Mouse (Mus musculus) MEL (cell line): ENCODE data around the gene Akt3. TPM values are rescaled to one million over a fixed set of nuclear protein-coding genes. Genes with fewer than 3 reads are reported as not detected.
A peak's percentile ranks its signal among the peaks of the same experiment; 100 is the strongest.

ENCODE experiments used
- DNase-seq: peaks from one replicate; pipeline ENCODE4 v3.0.0; 2011; ENCODE audit warnings: low read depth, low spot score
- H3K27ac ChIP-seq: 2 replicates; pipeline ENCODE4 v1.5.1; 2012; ENCODE audit warnings: low read depth, mild to moderate bottlenecking, control low read depth, low read length, moderate library complexity; ENCODE audit not compliant: control insufficient read depth
- H3K27me3 ChIP-seq, 2 experiments: fragments of 150-350 bp in 1 of 2; sonication (generic) in 1 of 2; 2 replicates each; pipeline ENCODE4 v1.6.1; 2012; ENCODE audit warnings: low read length in 2 of 2, mild to moderate bottlenecking in 2 of 2, improper control_type of control experiment in 1 of 2, moderate library complexity in 1 of 2; ENCODE audit not compliant: insufficient read depth in 2 of 2, control insufficient read depth in 1 of 2
- H3K36me3 ChIP-seq, 2 experiments: 2 replicates each; pipeline ENCODE4 v1.6.1; 2012 to 2014; ENCODE audit warnings: low read length in 2 of 2, improper control_type of control experiment in 1 of 2, inconsistent platforms in 1 of 2, mild to moderate bottlenecking in 1 of 2; ENCODE audit not compliant: insufficient read depth in 2 of 2, control insufficient read depth in 1 of 2
- H3K4me1 ChIP-seq, 2 experiments: fragments of 150-350 bp in 1 of 2; sonication (generic) in 1 of 2; 2 replicates each; pipeline ENCODE4 v1.6.1; 2012; ENCODE audit warnings: low read length in 2 of 2, improper control_type of control experiment in 1 of 2, mild to moderate bottlenecking in 1 of 2; ENCODE audit not compliant: insufficient read depth in 2 of 2, control insufficient read depth in 1 of 2
- H3K4me3 ChIP-seq, 2 experiments: fragments of 150-350 bp in 1 of 2; sonication (generic) in 1 of 2; 2 replicates each; pipeline ENCODE4 v1.5.1; 2012; ENCODE audit warnings: low read depth in 2 of 2, low read length in 2 of 2, mild to moderate bottlenecking in 2 of 2, moderate library complexity in 2 of 2, control low read depth in 1 of 2, improper control_type of control experiment in 1 of 2; ENCODE audit not compliant: control insufficient read depth in 1 of 2, insufficient read depth in 1 of 2
- H3K79me2 ChIP-seq: 2 replicates; pipeline ENCODE4 v1.6.1; 2012; ENCODE audit warnings: mild to moderate bottlenecking, low read length, moderate library complexity; ENCODE audit not compliant: control insufficient read depth, poor library complexity, insufficient read depth
- H3K9ac ChIP-seq: 2 replicates; pipeline ENCODE4 v1.6.1; 2012; ENCODE audit warnings: low read depth, mild to moderate bottlenecking, control low read depth, low read length, moderate library complexity; ENCODE audit not compliant: control insufficient read depth, poor library complexity, severe bottlenecking
- H3K9me3 ChIP-seq: fragments of 150-350 bp; sonication (generic); replicated peaks from 2 replicates; pipeline ENCODE4 v1.6.1; 2012; ENCODE audit warnings: mild to moderate bottlenecking, low read length, improper control_type of control experiment, moderate library complexity; ENCODE audit not compliant: insufficient read depth
- BHLHE40 ChIP-seq: IDR thresholded peaks from 2 replicates; pipeline ENCODE4 v1.6.1; 2012; ENCODE audit warnings: low read depth, mild to moderate bottlenecking, inconsistent platforms, low read length, improper control_type of control experiment, borderline replicate concordance
- CHD2 ChIP-seq: IDR thresholded peaks from 2 replicates; pipeline ENCODE4 v1.6.1; 2011; ENCODE audit warnings: low read length, improper control_type of control experiment
- CTCF ChIP-seq, 3 experiments: IDR thresholded peaks in 2 of 3; conservative IDR thresholded peaks in 1 of 3; 2 replicates each; pipeline ENCODE4 v1.5.1; 2011 to 2012; ENCODE audit warnings: low read length in 3 of 3, low read depth in 2 of 3, mild to moderate bottlenecking in 2 of 3, improper control_type of control experiment in 1 of 3, inconsistent platforms in 1 of 3, mixed read lengths in 1 of 3, moderate library complexity in 1 of 3; ENCODE audit not compliant: control insufficient read depth in 1 of 3, insufficient read depth in 1 of 3, poor library complexity in 1 of 3, severe bottlenecking in 1 of 3
- E2F4 ChIP-seq: IDR thresholded peaks from 2 replicates; pipeline ENCODE4 v1.6.1; 2011; ENCODE audit warnings: low read depth, low read length, improper control_type of control experiment, borderline replicate concordance
- ELF1 ChIP-seq: IDR thresholded peaks from 2 replicates; pipeline ENCODE4 v1.6.1; 2014; ENCODE audit warnings: low read depth, mild to moderate bottlenecking, inconsistent platforms, low read length, improper control_type of control experiment, moderate library complexity
- EP300 ChIP-seq, 2 experiments: IDR thresholded peaks; 2 replicates each; pipeline ENCODE4 v1.6.1; 2011; ENCODE audit warnings: improper control_type of control experiment in 2 of 2, low read length in 2 of 2, low read depth in 1 of 2, mild to moderate bottlenecking in 1 of 2
- GABPA ChIP-seq: IDR thresholded peaks from 2 replicates; pipeline ENCODE4 v1.6.1; 2012; ENCODE audit warnings: low read depth, mild to moderate bottlenecking, inconsistent platforms, low read length, improper control_type of control experiment, moderate library complexity
- GATA1 ChIP-seq: IDR thresholded peaks from 2 replicates; pipeline ENCODE4 v1.6.1; 2011; ENCODE audit warnings: low read depth, low read length, improper control_type of control experiment
- HCFC1 ChIP-seq: IDR thresholded peaks from 2 replicates; pipeline ENCODE4 v1.6.1; 2012; ENCODE audit warnings: low read depth, mild to moderate bottlenecking, inconsistent platforms, low read length, improper control_type of control experiment, moderate library complexity
- KAT2A ChIP-seq: conservative IDR thresholded peaks from 2 replicates; pipeline ENCODE4 v1.6.1; 2012; ENCODE audit warnings: low read depth, low read length, improper control_type of control experiment, inconsistent platforms
- MAX ChIP-seq: IDR thresholded peaks from 2 replicates; pipeline ENCODE4 v1.6.1; 2011; ENCODE audit warnings: low read length, improper control_type of control experiment
- MAZ ChIP-seq: IDR thresholded peaks from 2 replicates; pipeline ENCODE4 v1.6.1; 2012; ENCODE audit warnings: low read depth, mild to moderate bottlenecking, inconsistent platforms, low read length, improper control_type of control experiment
- MXI1 ChIP-seq: IDR thresholded peaks from 2 replicates; pipeline ENCODE4 v1.6.1; 2011; ENCODE audit warnings: mild to moderate bottlenecking, low read depth, low read length, improper control_type of control experiment
- MYC ChIP-seq: IDR thresholded peaks from 2 replicates; pipeline ENCODE4 v1.6.1; 2011; ENCODE audit warnings: low read depth, mild to moderate bottlenecking, low read length, improper control_type of control experiment, moderate library complexity
- POLR2A ChIP-seq, 2 experiments: IDR thresholded peaks; 2 replicates each; pipeline ENCODE4 v1.6.1; 2011 to 2012; ENCODE audit warnings: low read length in 2 of 2, mild to moderate bottlenecking in 2 of 2, control low read depth in 1 of 2, improper control_type of control experiment in 1 of 2, low read depth in 1 of 2, moderate library complexity in 1 of 2; ENCODE audit not compliant: control insufficient read depth in 1 of 2, insufficient read depth in 1 of 2, poor library complexity in 1 of 2
- POLR2AphosphoS5 ChIP-seq: IDR thresholded peaks from 2 replicates; pipeline ENCODE4 v1.6.1; 2012; ENCODE audit warnings: low read depth, borderline replicate concordance, mild to moderate bottlenecking, inconsistent platforms, low read length, moderate library complexity, mixed read lengths
- RAD21 ChIP-seq: IDR thresholded peaks from 2 replicates; pipeline ENCODE4 v1.6.1; 2011; ENCODE audit warnings: mild to moderate bottlenecking, low read depth, low read length, improper control_type of control experiment
- RCOR1 ChIP-seq: IDR thresholded peaks from 2 replicates; pipeline ENCODE4 v1.6.1; 2012; ENCODE audit warnings: low read depth, mild to moderate bottlenecking, inconsistent platforms, low read length, improper control_type of control experiment
- SIN3A ChIP-seq: IDR thresholded peaks from 2 replicates; pipeline ENCODE4 v1.6.1; 2012; ENCODE audit warnings: low read length, improper control_type of control experiment, inconsistent platforms
- SMC3 ChIP-seq: IDR thresholded peaks from 2 replicates; pipeline ENCODE4 v1.6.1; 2011; ENCODE audit warnings: low read depth, low read length, improper control_type of control experiment
- TAL1 ChIP-seq: IDR thresholded peaks from 2 replicates; pipeline ENCODE4 v1.6.1; 2012; ENCODE audit warnings: mild to moderate bottlenecking, inconsistent platforms, low read length, moderate library complexity, mixed read lengths
- TCF12 ChIP-seq: IDR thresholded peaks from 2 replicates; pipeline ENCODE4 v1.6.1; 2014; ENCODE audit warnings: low read depth, mild to moderate bottlenecking, inconsistent platforms, low read length, improper control_type of control experiment, moderate library complexity
- UBTF ChIP-seq: IDR thresholded peaks from 2 replicates; pipeline ENCODE4 v1.6.1; 2012; ENCODE audit warnings: low read depth, mild to moderate bottlenecking, inconsistent platforms, low read length, improper control_type of control experiment, moderate library complexity, borderline replicate concordance; ENCODE audit not compliant: insufficient read depth
- USF2 ChIP-seq, 2 experiments: IDR thresholded peaks; 2 replicates each; pipeline ENCODE4 v1.6.1; 2011 to 2012; ENCODE audit warnings: improper control_type of control experiment in 2 of 2, low read length in 2 of 2, borderline replicate concordance in 1 of 2, inconsistent platforms in 1 of 2, low read depth in 1 of 2, mild to moderate bottlenecking in 1 of 2; ENCODE audit not compliant: insufficient read depth in 1 of 2
- ZC3H11A ChIP-seq: IDR thresholded peaks from 2 replicates; pipeline ENCODE4 v1.6.1; 2012; ENCODE audit warnings: low read depth, mild to moderate bottlenecking, inconsistent platforms, low read length, improper control_type of control experiment
- ZKSCAN1 ChIP-seq: IDR thresholded peaks from 2 replicates; pipeline ENCODE4 v1.6.1; 2012; ENCODE audit warnings: low read depth, mild to moderate bottlenecking, inconsistent platforms, low read length, improper control_type of control experiment, moderate library complexity
- ZMIZ1 ChIP-seq: IDR thresholded peaks from 2 replicates; pipeline ENCODE4 v1.6.1; 2012; ENCODE audit warnings: low read depth, mild to moderate bottlenecking, inconsistent platforms, low read length, improper control_type of control experiment, moderate library complexity
- ZNF384 ChIP-seq: IDR thresholded peaks from 2 replicates; pipeline ENCODE4 v1.6.1; 2012; ENCODE audit warnings: low read depth, mild to moderate bottlenecking, inconsistent platforms, low read length, improper control_type of control experiment
- polyA plus RNA-seq, 2 experiments: library from polyadenylated mRNA; stranded (reverse) in 1 of 2; unstranded in 1 of 2; fragments of >175 nt in 1 of 2; fragments of >200 nt in 1 of 2; gene quantifications; 2 replicates each; pipeline versions ENCODE4 v1.2.1 to v1.2.4; 2012; ENCODE audit warnings: low replicate concordance in 2 of 2, low read depth in 1 of 2; ENCODE audit not compliant: insufficient read length in 2 of 2, insufficient read depth in 1 of 2, missing spikeins in 1 of 2
- total RNA-seq: library from RNA; depleted of rRNA; stranded (reverse); fragments of 300-350 nt; gene quantifications from 2 replicates; pipeline ENCODE4 v1.2.3, GENCODE M21; 2012

Akt3 gene
- total and polyA plus RNA-seq, 3 experiments: 3.5 to 6.2 TPM; not detected in 1

DNA sequence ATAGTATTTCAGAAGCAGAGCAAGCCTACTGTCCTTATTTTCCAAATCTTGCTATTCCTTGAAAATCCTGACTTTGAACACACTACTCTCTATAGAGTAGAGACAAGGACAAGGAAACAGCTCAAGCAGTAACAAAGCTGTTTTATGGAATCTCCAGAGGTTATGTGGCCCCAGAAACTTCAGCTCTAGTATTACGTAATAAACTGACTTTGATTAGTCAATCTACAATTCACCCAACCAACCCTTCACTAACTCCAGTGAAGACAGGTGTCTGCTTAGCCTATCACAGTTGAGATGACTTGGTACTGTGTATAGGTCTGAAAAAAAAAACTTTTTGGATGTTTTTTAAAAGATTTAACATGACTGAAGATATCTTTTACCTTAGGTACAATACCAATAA lies 67.6 kb downstream of the Akt3 start:
- Histone ChIP-seq H3K36me3 (no peaks in the 10 kb centered on the region), H3K4me3 (no peak overlapping the region), H3K9me3 (no peaks in the 10 kb centered on the region), H3K4me1 (no peaks in the 10 kb centered on the region), H3K79me2 (no peaks in the 10 kb centered on the region), H3K9ac (no peak overlapping the region), H3K27ac (no peak overlapping the region)
- no peak for DNase-seq
- TF ChIP-seq KAT2A (no peak), TCF12 (no peak), MYC (no peak), CHD2 (no peak), USF2 (IDR thresholded peaks at IDR 0.05; ENCODE audit: borderline replicate concordance in 1 of 2, insufficient read depth in 1 of 2, low read depth in 1 of 2, low read length in 2 of 2) (no peak), MXI1 (no peak), BHLHE40 (no peak), MAX (no peak), UBTF (no peak), RCOR1 (no peak), E2F4 (no peak), ELF1 (no peak), EP300 (IDR thresholded peaks at IDR 0.05; ENCODE audit: low read depth in 1 of 2, low read length in 2 of 2) (no peak), POLR2AphosphoS5 (no peak), RAD21 (no peak), ZKSCAN1 (no peak)
- TF ChIP-seq, all 39 proteins: peak for 0
- H3K27me3 ChIP-seq: no peaks in the 10 kb centered on the region

DNA sequence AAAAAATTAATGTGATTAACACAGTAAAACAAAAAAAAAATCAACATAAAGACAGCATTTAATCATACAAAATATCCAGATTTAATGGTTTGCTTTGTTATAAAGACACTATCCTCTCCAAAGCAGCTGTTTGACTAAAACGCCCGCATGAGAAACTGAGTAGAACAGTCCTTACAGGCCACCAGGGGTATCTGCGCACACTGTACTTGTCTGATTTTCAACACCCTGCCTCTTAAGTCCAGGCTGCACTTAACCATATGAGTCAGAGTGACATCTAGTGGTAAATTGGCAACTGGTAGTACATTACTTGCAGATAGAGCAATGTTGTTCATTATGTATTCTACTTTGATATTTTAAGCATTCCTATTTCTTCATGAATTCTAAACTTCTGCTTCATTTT lies 69.3 kb downstream of the Akt3 start:
- TF ChIP-seq MAX: no peak
- no peak for TF ChIP-seq EP300 (IDR thresholded peaks at IDR 0.05; ENCODE audit: low read depth in 1 of 2, low read length in 2 of 2)
- TF ChIP-seq UBTF: no peak
- 0 out of 2 replicates have a peak, but pooled peaks have one; percentile 14 for TF ChIP-seq GATA1
- TF ChIP-seq BHLHE40: no peak
- TF ChIP-seq ZNF384: no peak
- peak; percentile 83 for TF ChIP-seq ZC3H11A
- no peak for TF ChIP-seq E2F4
- TF ChIP-seq SMC3: peak; percentile 97
- TF ChIP-seq ZMIZ1: no peak
- TF ChIP-seq TAL1: no peak
- no peak for TF ChIP-seq MAZ
- no peak for TF ChIP-seq HCFC1
- no peak for TF ChIP-seq GABPA
- no peak; the same call in 1 of the 2 replicates for TF ChIP-seq SIN3A
- TF ChIP-seq TCF12: no peak
- TF ChIP-seq POLR2A (IDR thresholded peaks at IDR 0.05; ENCODE audit: control insufficient read depth in 1 of 2, insufficient read depth in 1 of 2, low read depth in 1 of 2, low read length in 2 of 2, poor library complexity in 1 of 2): no peak
- TF ChIP-seq RAD21: peak; percentile 87
- TF ChIP-seq USF2 (IDR thresholded peaks at IDR 0.05; ENCODE audit: borderline replicate concordance in 1 of 2, insufficient read depth in 1 of 2, low read depth in 1 of 2, low read length in 2 of 2): no peak
- TF ChIP-seq CTCF (IDR thresholded peaks at IDR 0.05 in 2 of 3, conservative IDR thresholded peaks at IDR 0.05 in 1 of 3; ENCODE audit: control insufficient read depth in 1 of 3, insufficient read depth in 1 of 3, low read depth in 2 of 3, low read length in 3 of 3, poor library complexity in 1 of 3, severe bottlenecking in 1 of 3): peak; percentile 35 to 96 (median 66); a peak in 5 of 6 replicates
- no peak for TF ChIP-seq MXI1
- Histone ChIP-seq H3K27me3 (no peaks in the 10 kb centered on the region), H3K4me1 (no peaks in the 10 kb centered on the region), H3K79me2 (no peaks in the 10 kb centered on the region), H3K36me3 (no peaks in the 10 kb centered on the region), H3K4me3 (no peak overlapping the region), H3K9me3 (no peaks in the 10 kb centered on the region), H3K9ac (no peak overlapping the region), H3K27ac (no peak overlapping the region)
- DNase-seq: peak; percentile 92
